Comparison of ENCODE assay signal across 16 mouse cellular contexts in genomic region chr2:158596803-158597202, GRCm38 (mm10). TPM values are rescaled to one million over a fixed set of nuclear protein-coding genes. Genes with fewer than 3 reads are reported as not detected.
"Had no signal": no experiment of that assay in that cellular context is flagged by ENCODE, and none has a peak within 500 bp of the region (broad histone marks: within the 10 kb centered on the region; RNA-seq: fewer than 3 reads in every experiment).

No protein-coding gene starts in this region.

- DNase-seq: kidney, adult 8-10 months; kidney, postnatal 25 days; left cerebral cortex, postnatal 4 days; lung, adult 2 months; lung, postnatal 36 days; thymus, postnatal 14 days had no signal

- H3K27me3 ChIP-seq: midbrain, embryonic 15.5 days had no signal

- H3K36me3 ChIP-seq: liver, embryonic 15.5 days; midbrain, embryonic 15.5 days had no signal

- H3K4me2 ChIP-seq: liver, embryonic 11.5 days; liver, embryonic 15.5 days; midbrain, embryonic 15.5 days had no signal

- H3K9me3 ChIP-seq: liver, embryonic 15.5 days; megakaryocyte, embryonic 14.5 days; midbrain, embryonic 15.5 days had no signal

- H3K4me1 ChIP-seq: liver, embryonic 15.5 days had no signal

- H3K27ac ChIP-seq: liver, embryonic 15.5 days; stomach, postnatal 0 days had no signal

- H3K4me3 ChIP-seq: liver, embryonic 15.5 days; megakaryocyte, embryonic 14.5 days; midbrain, embryonic 15.5 days had no signal

- ATAC-seq: intestine, postnatal 0 days; lung, postnatal 0 days; midbrain, embryonic 15.5 days had no signal

- H3K9ac ChIP-seq: liver, embryonic 15.5 days; midbrain, embryonic 15.5 days had no signal

RNA-seq across cellular contexts. Expression of gene Slc32a1, which starts 13.8 kb away (rescaled TPM):
- total RNA-seq: neutrophil, adult 5-6 weeks had no signal
- polyA plus RNA-seq: intestine, postnatal 0 days; kidney, embryonic 16.5 days; liver, embryonic 15.5 days; lung, adult 2 months; lung, postnatal 0 days; stomach, postnatal 0 days; urinary bladder, adult 2 months had no signal
